Mouse (Mus musculus) adrenal gland, postnatal 0 days (tissue): ENCODE measurements around the gene Olfr127. TPM values are rescaled to one million over a fixed set of nuclear protein-coding genes. Genes with fewer than 3 reads are reported as not detected.

Experiments used
- polyA plus RNA-seq: library from polyadenylated mRNA; unstranded; fragments of >200 nt; fragmentation: Nextera tagmentation; extraction: Ambion mirVana; gene quantifications from 2 replicates; pipeline ENCODE4 v1.2.1, GENCODE M21; 2015

The Olfr127 gene
- not detected in 2 replicates for polyA plus RNA-seq

GRCm38 (mm10) chr17:37900137-37900536 lies at the start of gene Olfr127:
Olfr127 (plus strand) TSS chr17:37900437.

GRCm38 (mm10) chr17:37920248-37920647 lies 20.0 kb downstream of the Olfr127 start, which contains the start of gene Olfr128:
Olfr128 (plus strand) TSS chr17:37920548.

GRCm38 (mm10) chr17:37952979-37953378 lies 52.7 kb downstream of the Olfr127 start, which contains the start of gene Olfr761:
Olfr761 (minus strand) TSS chr17:37953079.

Other genes with a start within 250 kb of the Olfr127 start
- gene Olfr117, start 236.7 kb upstream of the Olfr127 start, polyA plus RNA-seq: not detected in 2 replicates
- not detected in 2 replicates for gene Olfr118, start 233.4 kb upstream of the Olfr127 start, polyA plus RNA-seq
- gene Olfr119, start 203.9 kb upstream of the Olfr127 start, polyA plus RNA-seq: not detected in 2 replicates
- not detected in 2 replicates for gene Olfr120, start 178.6 kb upstream of the Olfr127 start, polyA plus RNA-seq
- gene Olfr121, start 151.6 kb upstream of the Olfr127 start, polyA plus RNA-seq: not detected in 2 replicates
- not detected in 2 replicates for gene Olfr122, start 131.8 kb upstream of the Olfr127 start, polyA plus RNA-seq
- not detected in 2 replicates for gene Olfr123, start 106.9 kb upstream of the Olfr127 start, polyA plus RNA-seq
- gene Olfr124, start 100.5 kb upstream of the Olfr127 start, polyA plus RNA-seq: not detected in 2 replicates
- gene Olfr125, start 67.5 kb upstream of the Olfr127 start, polyA plus RNA-seq: not detected in 2 replicates
- not detected in 2 replicates for gene Olfr126, start 53.0 kb upstream of the Olfr127 start, polyA plus RNA-seq
- not detected in 2 replicates for gene Olfr128, start 20.1 kb downstream of the Olfr127 start, polyA plus RNA-seq
- not detected in 2 replicates for gene Olfr761, start 52.6 kb downstream of the Olfr127 start, polyA plus RNA-seq
- gene Olfr129, start 159.6 kb downstream of the Olfr127 start, polyA plus RNA-seq: not detected in 2 replicates
- not detected in 2 replicates for gene Olfr130, start 163.5 kb downstream of the Olfr127 start, polyA plus RNA-seq
- gene Olfr131, start 188.3 kb downstream of the Olfr127 start, polyA plus RNA-seq: not detected in 2 replicates
- gene Olfr132, start 234.1 kb downstream of the Olfr127 start, polyA plus RNA-seq: not detected in 2 replicates
- gene Olfr133, start 244.8 kb downstream of the Olfr127 start, polyA plus RNA-seq: not detected in 2 replicates